Mouse (Mus musculus) kidney, embryonic 16.5 days (tissue): Measurements from ENCODE around the gene Sec14l3. TPM values are rescaled to one million over a fixed set of nuclear protein-coding genes. Genes with fewer than 3 reads are reported as not detected.
"Not testable (repeated sequence)": the region's sequence is repeated elsewhere in the genome, so short reads cannot be mapped to it uniquely, and the experiment has no call there.

Source experiments
- ATAC-seq: fragments of 200-750 bp; cut with Nextera tagmentation; 2 replicates; pipeline ENCODE4 v1.8.0; 2017; ENCODE audit warnings: moderate TSS enrichment; ENCODE audit not compliant: low FRiP score, low TSS enrichment
- H3K27ac ChIP-seq: fragments of 300-500 bp; sonication (generic); 2 replicates; pipeline ENCODE4 v1.5.1; 2014; ENCODE audit warnings: low read length
- H3K27me3 ChIP-seq: fragments of 300-500 bp; sonication (generic); 2 replicates; pipeline ENCODE4 v1.6.1; 2014; ENCODE audit warnings: low read length, control low read depth, mixed read lengths; ENCODE audit not compliant: insufficient read depth
- H3K36me3 ChIP-seq: fragments of 300-500 bp; sonication (generic); 2 replicates; pipeline ENCODE4 v1.6.1; 2014; ENCODE audit warnings: low read length, control low read depth, mixed read lengths; ENCODE audit not compliant: insufficient read depth
- H3K4me1 ChIP-seq: fragments of 300-500 bp; sonication (generic); 2 replicates; pipeline ENCODE4 v1.6.1; 2014; ENCODE audit warnings: low read length, control low read depth, mixed read lengths; ENCODE audit not compliant: insufficient read depth
- H3K4me2 ChIP-seq: fragments of 300-500 bp; sonication (generic); replicated peaks from 2 replicates; pipeline ENCODE4 v1.6.1; 2014; ENCODE audit warnings: low read depth, low read length
- H3K4me3 ChIP-seq: fragments of 300-500 bp; sonication (generic); 2 replicates; pipeline ENCODE4 v1.5.1; 2014; ENCODE audit warnings: mild to moderate bottlenecking, low read length
- H3K9ac ChIP-seq: fragments of 300-500 bp; sonication (generic); replicated peaks from 2 replicates; pipeline ENCODE4 v1.6.1; 2014; ENCODE audit warnings: low read length
- H3K9me3 ChIP-seq: fragments of 300-500 bp; sonication (generic); 2 replicates; pipeline ENCODE4 v1.6.1; 2016; ENCODE audit warnings: low read length, control low read depth
- WGBS: fragments of 180-500 bp; shearing (Covaris S2); extraction: QIAGEN DNeasy Blood & Tissue Kit; methylation state at CpG from one replicate; pipeline ENCODE4 v1.1.7; 2014; 5-methylcytosine and 5-hydroxymethylcytosine counted together
- polyA plus RNA-seq: library from polyadenylated mRNA; unstranded; fragments of >200 nt; fragmentation: Nextera tagmentation; extraction: Ambion mirVana; gene quantifications from 2 replicates; pipeline ENCODE4 v1.2.1, GENCODE M21; 2015

Gene Sec14l3
- polyA plus RNA-seq, 1 experiment from 2014 or later = 1.7 TPM

GRCm38 (mm10) chr11:4114541-4114940 is 49.9 kb downstream of the Sec14l3 start:
- not testable (repeated sequence) for H3K27me3 ChIP-seq, H3K9me3 ChIP-seq, H3K9ac ChIP-seq, ATAC-seq, H3K4me3 ChIP-seq, H3K4me1 ChIP-seq, H3K27ac ChIP-seq, H3K4me2 ChIP-seq, H3K36me3 ChIP-seq
- WGBS = 78% methylated on average over 6 of the region's 6 CpGs

DNA sequence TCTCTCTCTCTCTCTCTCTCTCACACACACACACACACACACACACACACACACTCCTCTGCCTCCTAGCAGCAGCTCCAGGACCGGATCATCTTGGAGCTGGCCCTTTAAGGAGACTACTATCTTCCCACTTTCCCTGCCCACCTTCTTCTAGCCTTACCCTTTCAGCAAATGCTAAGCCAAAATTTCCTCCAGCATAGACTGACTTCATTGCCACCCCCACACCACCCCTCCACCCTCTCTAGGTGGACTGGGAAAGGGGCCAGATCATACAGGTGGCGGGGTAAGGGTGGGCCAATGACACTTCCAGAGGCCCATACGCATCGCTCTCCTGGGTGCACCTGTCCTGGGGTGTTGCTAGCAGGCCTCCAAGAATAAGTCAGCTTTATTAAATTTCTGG is 50.8 kb downstream of the Sec14l3 start:
- Histone ChIP-seq H3K27ac (no peak overlapping the region), H3K4me2 (no peak overlapping the region), H3K27me3 (peaks cover 9% of the 10 kb centered on the region; the same call in 1 of the 2 replicates), H3K9me3 (no peaks in the 10 kb centered on the region), H3K4me1 (peaks cover 9% of the 10 kb centered on the region; the same call in 1 of the 2 replicates), H3K4me3 (no peak overlapping the region), H3K9ac (no peak overlapping the region), H3K36me3 (no peaks in the 10 kb centered on the region)
- WGBS = 90% methylated on average over 4 of the region's 4 CpGs
- ATAC-seq = no peak

DNA sequence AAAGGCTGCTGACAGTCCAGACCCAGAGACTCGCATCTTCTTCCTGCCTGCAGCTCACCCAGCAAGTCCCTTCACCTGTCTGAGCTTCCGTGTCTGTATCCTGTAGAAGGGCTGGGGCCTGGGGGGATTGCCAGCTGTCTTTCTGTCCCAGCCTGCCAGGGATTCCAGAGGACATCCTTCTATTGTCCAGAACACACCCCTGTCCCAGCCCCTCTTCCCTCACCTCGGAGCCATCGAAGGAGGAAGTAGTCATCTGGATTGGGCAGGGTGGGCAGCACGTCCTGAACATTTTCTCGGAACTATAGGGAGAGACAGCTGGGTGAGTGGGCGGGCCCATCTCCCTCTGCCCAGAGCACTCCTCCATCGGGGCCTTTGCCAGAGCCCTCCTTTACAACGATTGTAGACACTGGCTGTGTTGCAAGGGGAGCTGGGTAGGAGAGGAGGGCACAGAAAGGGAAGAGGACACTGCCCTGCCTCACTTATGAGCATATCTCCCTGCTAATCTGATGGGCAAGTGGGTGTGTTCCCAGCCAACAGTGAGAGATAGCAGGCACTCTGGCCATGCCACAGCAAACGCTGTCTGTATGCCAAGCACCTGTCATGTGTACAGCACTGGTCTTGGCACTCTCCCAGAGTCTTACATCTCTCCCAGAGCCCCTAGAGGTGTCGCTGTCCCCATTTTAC is 52.0 kb downstream of the Sec14l3 start:
- no peak overlapping the region for H3K4me3 ChIP-seq
- H3K27ac ChIP-seq = no peak overlapping the region
- no peak overlapping the region for H3K4me2 ChIP-seq
- H3K9me3 ChIP-seq = no peaks in the 10 kb centered on the region
- peaks cover 9% of the 10 kb centered on the region; the same call in 1 of the 2 replicates for H3K4me1 ChIP-seq
- H3K27me3 ChIP-seq = peaks cover 9% of the 10 kb centered on the region; the same call in 1 of the 2 replicates
- H3K9ac ChIP-seq = no peak overlapping the region
- no peak for ATAC-seq
- WGBS = 55% methylated on average over 11 of the region's 11 CpGs
- no peaks in the 10 kb centered on the region for H3K36me3 ChIP-seq

GRCm38 (mm10) chr11:4117372-4118071 is 52.9 kb downstream of the Sec14l3 start:
- Histone ChIP-seq H3K4me3 (peak overlapping the region; percentile 54), H3K4me1 (peaks cover 9% of the 10 kb centered on the region; the same call in 1 of the 2 replicates), H3K27ac (no peak overlapping the region), H3K4me2 (peak overlapping the region; percentile 93), H3K9ac (no peak overlapping the region), H3K9me3 (no peaks in the 10 kb centered on the region), H3K36me3 (no peaks in the 10 kb centered on the region), H3K27me3 (peaks cover 9% of the 10 kb centered on the region; the same call in 1 of the 2 replicates)
- WGBS = 33% methylated on average over 3 of the region's 3 CpGs
- ATAC-seq = no peak

DNA sequence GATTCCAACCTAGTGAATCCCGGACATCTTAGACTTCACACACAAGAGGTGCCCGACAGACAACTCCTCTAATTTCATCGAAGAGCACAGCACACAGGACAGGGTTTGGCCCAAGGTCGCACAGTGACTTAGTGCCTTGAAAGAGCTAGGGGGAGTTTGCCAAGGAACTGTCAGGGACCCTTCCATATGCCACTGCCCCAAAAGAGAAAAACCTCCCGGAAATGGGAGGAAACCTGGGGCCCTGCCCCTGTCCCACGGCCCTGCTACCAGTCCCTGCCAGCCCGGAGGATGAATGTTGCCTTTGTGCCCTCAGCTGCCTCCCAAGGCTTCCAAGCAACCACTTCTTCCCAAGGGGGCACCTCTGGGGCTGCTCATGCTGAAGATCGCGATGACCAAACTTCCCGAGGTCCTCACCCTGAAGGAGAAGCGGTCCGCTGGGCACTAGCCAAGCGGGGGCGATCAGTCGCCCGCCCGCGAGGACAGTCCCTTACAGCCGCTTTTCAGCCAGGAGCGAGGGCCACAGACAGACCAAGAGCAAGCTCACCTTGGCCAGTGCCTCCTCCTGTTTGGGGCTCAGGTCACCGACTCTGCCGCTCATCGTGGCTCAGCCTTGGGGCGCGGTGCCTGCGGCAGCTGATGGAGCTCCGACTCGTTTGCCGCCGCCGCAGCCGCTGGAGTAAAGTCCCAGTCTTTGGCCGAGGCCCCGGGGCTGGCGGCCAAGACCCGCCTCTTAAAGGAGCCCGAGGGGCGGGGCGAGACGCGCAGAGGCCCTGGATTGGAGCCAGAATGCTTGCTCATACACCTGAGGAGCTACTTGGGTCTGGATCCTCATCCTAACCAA is 53.7 kb downstream of the Sec14l3 start:
- peak overlapping the region; percentile 54 for H3K4me3 ChIP-seq
- peak; percentile 63 for ATAC-seq

DNA sequence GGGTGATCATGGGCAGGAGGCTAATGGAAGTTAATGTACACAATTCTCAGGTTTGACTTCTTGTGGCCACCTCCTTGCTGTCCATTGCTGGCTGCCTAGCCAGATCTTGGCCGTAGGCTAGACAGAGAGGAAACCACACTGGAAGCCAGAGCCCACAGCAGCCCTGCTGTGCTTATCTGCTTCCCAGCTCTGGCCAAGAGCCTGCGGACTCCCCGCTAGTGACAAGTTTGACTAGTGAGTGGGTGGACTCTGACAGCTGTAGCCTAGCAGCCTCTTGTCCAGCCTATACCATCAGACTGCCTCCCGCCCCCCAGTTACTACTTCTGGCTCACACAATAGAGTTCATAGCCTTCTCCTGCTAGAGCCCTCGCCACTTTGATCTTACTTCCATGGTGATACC is 55.0 kb downstream of the Sec14l3 start:
- WGBS = 81% methylated on average over 5 of the region's 5 CpGs
- no peak overlapping the region for H3K4me2 ChIP-seq
- peaks cover 9% of the 10 kb centered on the region; the same call in 1 of the 2 replicates for H3K27me3 ChIP-seq
- peaks cover 9% of the 10 kb centered on the region; the same call in 1 of the 2 replicates for H3K4me1 ChIP-seq
- ATAC-seq = no peak
- no peak overlapping the region for H3K27ac ChIP-seq
- H3K9ac ChIP-seq = no peak overlapping the region
- H3K4me3 ChIP-seq = no peak overlapping the region
- H3K9me3 ChIP-seq = 0 out of 2 replicates have a peak, but pooled peaks cover 2% of the 10 kb centered on the region
- no peaks in the 10 kb centered on the region for H3K36me3 ChIP-seq

More for the DNA sequence above, 53.7 kb downstream of the Sec14l3 start:
- WGBS = under 1% methylated on average over 41 of the region's 41 CpGs
- Histone ChIP-seq H3K9ac (peak overlapping the region; percentile 61), H3K27ac (no peak overlapping the region), H3K27me3 (peaks cover 9% of the 10 kb centered on the region; the same call in 1 of the 2 replicates), H3K36me3 (no peaks in the 10 kb centered on the region), H3K4me2 (peak overlapping the region; percentile 93), H3K9me3 (no peaks in the 10 kb centered on the region), H3K4me1 (peaks cover 9% of the 10 kb centered on the region; the same call in 1 of the 2 replicates)

GRCm38 (mm10) chr11:4121691-4122090 is 57.0 kb downstream of the Sec14l3 start:
- H3K4me3 ChIP-seq = no peak overlapping the region
- peaks cover 9% of the 10 kb centered on the region; the same call in 1 of the 2 replicates for H3K27me3 ChIP-seq
- no peak overlapping the region for H3K4me2 ChIP-seq
- peaks cover 9% of the 10 kb centered on the region; the same call in 1 of the 2 replicates for H3K4me1 ChIP-seq
- peaks cover 12% of the 10 kb centered on the region for H3K9me3 ChIP-seq
- WGBS = 79% methylated on average over 3 of the region's 3 CpGs
- H3K9ac ChIP-seq = no peak overlapping the region
- no peaks in the 10 kb centered on the region for H3K36me3 ChIP-seq
- ATAC-seq = no peak
- H3K27ac ChIP-seq = no peak overlapping the region

- H3K9ac ChIP-seq = no peak overlapping the region
- H3K4me2 ChIP-seq = no peak overlapping the region
- no peak overlapping the region for H3K4me3 ChIP-seq
- no peak for ATAC-seq
- H3K36me3 ChIP-seq = no peaks in the 10 kb centered on the region
- peaks cover 9% of the 10 kb centered on the region; the same call in 1 of the 2 replicates for H3K27me3 ChIP-seq
- WGBS = 79% methylated on average over 5 of the region's 5 CpGs
- peaks cover 16% of the 10 kb centered on the region for H3K9me3 ChIP-seq
- peaks cover 9% of the 10 kb centered on the region; the same call in 1 of the 2 replicates for H3K4me1 ChIP-seq
- H3K27ac ChIP-seq = no peak overlapping the region
Observed at GRCm38 (mm10) chr11:4122226-4122625, 57.6 kb downstream of the Sec14l3 start.

- H3K27ac ChIP-seq = no peak within 1 kb of the TSS
- no peaks in the 10 kb centered on the region for H3K36me3 ChIP-seq
- H3K4me2 ChIP-seq = no peak within 1 kb of the TSS
- H3K9me3 ChIP-seq = peaks cover 16% of the 10 kb centered on the region
- WGBS = 80% methylated on average over 10 of the region's 10 CpGs
- no peak for ATAC-seq
- H3K9ac ChIP-seq = no peak within 1 kb of the TSS
- peaks cover 9% of the 10 kb centered on the region; the same call in 1 of the 2 replicates for H3K27me3 ChIP-seq
- H3K4me1 ChIP-seq = peaks cover 3% of the 10 kb centered on the region; the same call in 1 of the 2 replicates
- H3K4me3 ChIP-seq = no peak within 1 kb of the TSS
Observed at GRCm38 (mm10) chr11:4122742-4123579, 58.3 kb downstream of the Sec14l3 start, which contains the start of gene Sec14l2. Gene Sec14l2 (minus strand): TSS chr11:4123415.
